8 mouse cellular contexts compared by ENCODE assay signal in the genomic region with DNA sequence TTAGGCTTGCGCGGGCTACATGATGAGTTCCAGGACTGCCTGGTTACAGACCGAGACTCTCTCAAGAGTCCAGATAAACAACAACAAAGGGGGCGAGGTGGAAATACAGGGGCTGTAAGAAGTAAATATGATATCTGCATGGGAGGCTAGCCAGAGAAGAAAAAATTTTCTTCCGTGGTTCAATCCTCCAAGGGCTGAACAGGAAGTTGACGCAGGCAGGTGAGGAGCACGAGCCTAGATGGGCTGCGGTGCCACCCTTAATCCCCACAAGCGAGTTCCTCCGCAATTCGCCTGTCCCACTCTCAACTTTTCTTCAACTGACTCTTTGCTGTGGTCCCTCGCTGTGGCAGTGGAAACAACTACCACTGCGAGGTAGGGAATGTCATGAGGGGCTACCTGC. TPM values are rescaled to one million over a fixed set of nuclear protein-coding genes. Genes with fewer than 3 reads are reported as not detected.
A peak's percentile ranks its signal among the peaks of the same experiment; 100 is the strongest.
DNase-seq lines count a peak whose midpoint lies in the region; ATAC-seq and TF ChIP-seq lines count a peak whose summit lies in the region.

No protein-coding gene starts in this region.

- peak overlapping the region; percentile 92 for H3K27ac ChIP-seq in heart, embryonic 15.5 days
- no peak overlapping the region for H3K27ac ChIP-seq in forebrain, postnatal 0 days (ENCODE audit: low read depth, low read length)
- no peak overlapping the region for H3K27ac ChIP-seq in liver, postnatal 0 days (ENCODE audit: low read depth)
- peak overlapping the region; percentile 78 for H3K27ac ChIP-seq in stomach, embryonic 16.5 days (ENCODE audit: low read length)

- peak overlapping the region; percentile 72 for H3K4me3 ChIP-seq in heart, embryonic 15.5 days
- peak overlapping the region; percentile 82 for H3K4me3 ChIP-seq in forebrain, postnatal 0 days (ENCODE audit: low read depth, low read length)
- peak overlapping the region; percentile 74 for H3K4me3 ChIP-seq in liver, postnatal 0 days (ENCODE audit: low read depth, low read length)
- H3K4me3 ChIP-seq in stomach, embryonic 16.5 days (replicated peaks; ENCODE audit: low read length) = peak overlapping the region; percentile 79

- peaks cover 10% of the 10 kb centered on the region; the same call in 1 of the 2 replicates for H3K4me1 ChIP-seq in heart, embryonic 15.5 days (replicated peaks)
- no peaks in the 10 kb centered on the region; the same call in 1 of the 2 replicates for H3K4me1 ChIP-seq in forebrain, postnatal 0 days (ENCODE audit: insufficient read depth)
- H3K4me1 ChIP-seq in liver, postnatal 0 days (ENCODE audit: insufficient read depth) = peaks cover 3% of the 10 kb centered on the region
- H3K4me1 ChIP-seq in stomach, embryonic 16.5 days (ENCODE audit: control insufficient read depth, insufficient read depth, low read length) = peaks cover 8% of the 10 kb centered on the region

- H3K9ac ChIP-seq in heart, embryonic 15.5 days = peak overlapping the region; percentile 47; the same call in 1 of the 2 replicates
- H3K9ac ChIP-seq in forebrain, postnatal 0 days = peak overlapping the region; percentile 74
- H3K9ac ChIP-seq in liver, postnatal 0 days (replicated peaks) = no peak overlapping the region
- H3K9ac ChIP-seq in stomach, embryonic 16.5 days (ENCODE audit: low read length) = peak overlapping the region; percentile 89

- no peaks in the 10 kb centered on the region for H3K27me3 ChIP-seq in heart, embryonic 15.5 days
- H3K27me3 ChIP-seq in forebrain, postnatal 0 days (ENCODE audit: insufficient read depth, low read length) = no peaks in the 10 kb centered on the region
- no peaks in the 10 kb centered on the region for H3K27me3 ChIP-seq in liver, postnatal 0 days (ENCODE audit: insufficient read depth, low read length)
- no peaks in the 10 kb centered on the region for H3K27me3 ChIP-seq in stomach, embryonic 16.5 days (ENCODE audit: control insufficient read depth, insufficient read depth, low read length)

- no peak for TF ChIP-seq EP300 in liver, postnatal 0 days (IDR thresholded peaks at IDR 0.05; ENCODE audit: low read depth)

- H3K36me3 ChIP-seq in heart, embryonic 15.5 days = no peaks in the 10 kb centered on the region
- no peaks in the 10 kb centered on the region for H3K36me3 ChIP-seq in forebrain, postnatal 0 days (ENCODE audit: insufficient read depth)
- no peaks in the 10 kb centered on the region for H3K36me3 ChIP-seq in liver, postnatal 0 days (replicated peaks; ENCODE audit: insufficient read depth, low read length)
- H3K36me3 ChIP-seq in stomach, embryonic 16.5 days (ENCODE audit: control insufficient read depth, insufficient read depth, low read length) = no peaks in the 10 kb centered on the region

- WGBS in heart, embryonic 15.5 days = 2% methylated on average over 13 of the region's 13 CpGs
- 3% methylated on average over 13 of the region's 13 CpGs for WGBS in forebrain, postnatal 0 days
- WGBS in liver, postnatal 0 days (ENCODE audit: insufficient replicate concordance) = 5% methylated on average over 13 of the region's 13 CpGs
- 3% methylated on average over 13 of the region's 13 CpGs for WGBS in stomach, embryonic 16.5 days

- H3K9me3 ChIP-seq in heart, embryonic 15.5 days (replicated peaks) = no peaks in the 10 kb centered on the region
- H3K9me3 ChIP-seq in forebrain, postnatal 0 days (ENCODE audit: low read length) = no peaks in the 10 kb centered on the region
- H3K9me3 ChIP-seq in liver, postnatal 0 days (ENCODE audit: low read length) = no peaks in the 10 kb centered on the region
- no peaks in the 10 kb centered on the region for H3K9me3 ChIP-seq in stomach, embryonic 16.5 days (replicated peaks; ENCODE audit: control insufficient read depth, low read length)

- no peak for TF ChIP-seq CTCF in forebrain, postnatal 0 days (IDR thresholded peaks at IDR 0.05; ENCODE audit: low read depth)
- TF ChIP-seq CTCF in liver, postnatal 0 days (IDR thresholded peaks at IDR 0.05; ENCODE audit: low read depth) = no peak

- intact Hi-C loops in gastrocnemius, postnatal 36 days (cut with DNase I) = no loop called here

- no peak for ATAC-seq in heart, embryonic 15.5 days (replicated peaks; ENCODE audit: insufficient number of reproducible peaks, insufficient read depth, low FRiP score, low read depth)
- ATAC-seq in forebrain, postnatal 0 days = no peak
- peak; percentile 0; the same call in 1 of the 2 replicates for ATAC-seq in liver, postnatal 0 days
- no peak; the same call in 1 of the 2 replicates for ATAC-seq in stomach, embryonic 16.5 days (ENCODE audit: insufficient read depth, low FRiP score)

- DNase-seq in heart, adult 11 months = no peak
- peak; percentile 4 for DNase-seq in NIH3T3 (ENCODE audit: low read depth)
- no peak for DNase-seq in forebrain, postnatal 0 days
- no peak for DNase-seq in liver, postnatal 0 days
- no peak for DNase-seq in gastrocnemius, postnatal 36 days
- DNase-seq in spleen, postnatal 4 days (ENCODE audit: low spot score in 2 of 2) = no peak

- peak overlapping the region; percentile 85 for H3K4me2 ChIP-seq in heart, embryonic 15.5 days
- peak overlapping the region; percentile 81 for H3K4me2 ChIP-seq in forebrain, postnatal 0 days (ENCODE audit: low read depth)
- H3K4me2 ChIP-seq in liver, postnatal 0 days (ENCODE audit: low read depth, low read length) = peak overlapping the region; percentile 84
- H3K4me2 ChIP-seq in stomach, embryonic 16.5 days (ENCODE audit: low read depth, low read length) = peak overlapping the region; percentile 72

RNA-seq across cellular contexts. Expression of a gene that starts 0.6 kb away (rescaled TPM):
- polyA plus RNA-seq in heart, embryonic 15.5 days (2015; fragmentation: Nextera tagmentation; extraction: Ambion mirVana) = 9.6 and 10.2 TPM in 2 replicates
- 31.7 and 34.4 TPM in 2 replicates for total RNA-seq in forebrain, postnatal 0 days (2014; rRNA removed)
- polyA plus RNA-seq in forebrain, postnatal 0 days (2015; fragmentation: Nextera tagmentation; extraction: Ambion mirVana) = 9.6 and 19.9 TPM in 2 replicates
- polyA plus RNA-seq in liver, postnatal 0 days (2015; fragmentation: Nextera tagmentation; extraction: Ambion mirVana) = 3.2 and 4.4 TPM in 2 replicates
- polyA plus RNA-seq in stomach, embryonic 16.5 days (2015; fragmentation: Nextera tagmentation; extraction: Ambion mirVana) = 47.0 and 47.6 TPM in 2 replicates
- total RNA-seq in gastrocnemius, postnatal 36 days (2021) = 1 to 10 TPM; 6.4 to 8.3 TPM

Comparison
In these comparisons a context has a peak if more than half of its experiments do, and no peak if none do; other contexts are left out.
1. H3K27ac ChIP-seq: peak in heart, embryonic 15.5 days (single experiment) and stomach, embryonic 16.5 days (single experiment); none in forebrain, postnatal 0 days (single experiment) and liver, postnatal 0 days (single experiment).
2. Peak in every context shown above with its lines, with median percentiles within 50 percentile points of each other: H3K4me2 ChIP-seq and H3K4me3 ChIP-seq.